Mouse (Mus musculus) gastrocnemius, postnatal 14 days (tissue): ENCODE data around the gene Rph3a. TPM values are rescaled to one million over a fixed set of nuclear protein-coding genes. Genes with fewer than 3 reads are reported as not detected.

Experiments
- DNase-seq: peaks from one replicate; pipeline ENCODE4 v3.0.0; 2021; ENCODE audit warnings: mixed read lengths
- intact Hi-C: fragments of 180-260 bp; cut with DNase I; formaldehyde crosslinking; loops from one replicate; pipeline ENCODE4 v1.15.1; 2025; ENCODE audit warnings: low total_unique reads
- long read RNA-seq, 2 experiments: library from polyadenylated mRNA; stranded (forward); transcript quantifications; one replicate each; pipeline ENCODE4 v2.0.0; 2021
- total RNA-seq, 2 experiments: library from RNA; stranded (reverse); gene quantifications; 2 replicates each; pipeline ENCODE4 v1.2.3; 2021

The Rph3a gene
- under 1 TPM in 1 of 2 experiments, not detected in 1; 0.06 TPM for total RNA-seq
- long read RNA-seq, experiment 1 = 0 reads
- long read RNA-seq, experiment 2 = 0 reads

DNA sequence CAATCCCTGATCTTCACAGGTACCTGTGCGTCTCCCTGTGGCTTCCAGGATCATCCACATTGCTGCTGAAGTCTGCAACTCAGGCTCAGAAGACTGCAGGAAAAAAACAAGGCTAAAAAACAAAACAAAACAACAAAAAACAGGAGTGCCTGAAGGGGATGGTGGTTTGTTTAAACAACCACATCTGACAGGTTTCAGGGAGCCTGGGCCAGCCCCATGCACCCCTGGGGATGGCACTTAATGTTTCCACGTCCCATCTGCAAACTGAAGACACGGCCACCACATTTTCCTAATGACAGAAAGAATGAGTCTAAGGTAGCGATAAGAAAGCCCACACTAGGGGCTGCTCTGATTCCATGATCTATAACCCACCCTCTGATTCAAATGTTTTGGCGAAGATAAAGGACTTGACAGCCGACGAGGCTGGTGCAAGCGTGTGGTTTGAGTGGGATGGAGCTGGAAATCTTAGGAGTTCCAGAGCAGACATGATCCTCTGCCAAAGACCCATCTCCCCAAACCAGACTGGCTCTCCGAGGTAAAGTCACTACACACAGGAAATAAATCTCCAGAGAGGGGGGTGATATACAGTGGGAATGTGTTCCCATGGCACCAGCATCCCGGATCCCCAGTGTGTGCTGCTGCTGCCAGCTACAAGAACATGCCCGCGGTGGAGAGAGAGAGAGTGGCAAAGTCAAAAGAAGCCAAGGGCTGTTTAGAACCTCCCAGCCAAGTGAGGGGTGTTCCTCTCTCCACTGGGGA is at the start of gene Rph3a:
Rph3a (minus strand) TSS at position 282 of the 759 bp plus-strand sequence.
- intact Hi-C loops = no loop called here
- no peak for DNase-seq

DNA sequence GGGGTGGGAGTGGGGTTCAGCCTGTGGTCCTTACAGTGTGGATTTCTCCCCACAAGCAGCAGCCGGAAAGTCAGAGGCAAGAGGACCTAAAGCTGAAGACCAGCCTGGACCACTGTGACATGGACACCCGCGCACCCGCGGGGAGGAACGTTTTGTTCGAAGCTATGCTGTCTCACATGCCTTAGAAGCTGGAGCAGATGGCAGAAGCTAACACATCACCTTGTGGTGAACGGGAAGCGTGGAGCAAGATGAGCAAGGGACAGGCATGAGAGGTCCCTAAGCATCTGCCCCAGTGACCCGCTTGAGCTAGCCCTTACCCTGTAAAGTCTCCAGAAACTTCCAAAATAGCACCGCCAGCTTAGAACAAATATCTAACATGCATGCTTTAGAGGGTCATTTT is 48.4 kb upstream of the Rph3a start:
- no peak for DNase-seq
- intact Hi-C loops = no loop called here

- intact Hi-C loops = no loop called here
- no peak for DNase-seq
Measured at GRCm38 (mm10) chr5:121053886-121054285, 44.0 kb upstream of the Rph3a start.

DNA sequence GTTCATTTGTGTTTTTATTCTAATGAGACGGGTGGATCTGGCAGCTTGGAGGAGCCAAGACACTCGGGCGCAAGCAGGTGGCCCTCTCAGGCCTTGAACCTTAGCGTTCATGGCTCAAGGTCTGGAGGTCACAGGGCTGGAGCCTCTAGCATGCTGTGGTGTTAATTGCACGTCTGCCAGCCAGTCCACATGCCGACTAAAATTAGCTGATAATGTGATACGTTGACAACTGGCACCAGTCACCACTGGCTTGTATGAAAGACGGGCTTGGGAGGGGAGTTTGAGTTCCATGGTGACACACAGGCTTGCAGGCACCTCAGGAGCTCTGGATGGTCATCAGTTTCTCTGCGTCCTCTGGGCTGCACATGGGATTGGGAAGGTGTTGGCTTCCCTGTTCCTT is 31.9 kb upstream of the Rph3a start:
- intact Hi-C loops = no loop called here
- DNase-seq = no peak

- no peak for DNase-seq
- intact Hi-C loops = no loop called here
Measured at GRCm38 (mm10) chr5:121039465-121039864, 29.6 kb upstream of the Rph3a start.

- intact Hi-C loops = no loop called here
- DNase-seq = no peak
Measured at GRCm38 (mm10) chr5:121030161-121030560, 20.3 kb upstream of the Rph3a start.

DNA sequence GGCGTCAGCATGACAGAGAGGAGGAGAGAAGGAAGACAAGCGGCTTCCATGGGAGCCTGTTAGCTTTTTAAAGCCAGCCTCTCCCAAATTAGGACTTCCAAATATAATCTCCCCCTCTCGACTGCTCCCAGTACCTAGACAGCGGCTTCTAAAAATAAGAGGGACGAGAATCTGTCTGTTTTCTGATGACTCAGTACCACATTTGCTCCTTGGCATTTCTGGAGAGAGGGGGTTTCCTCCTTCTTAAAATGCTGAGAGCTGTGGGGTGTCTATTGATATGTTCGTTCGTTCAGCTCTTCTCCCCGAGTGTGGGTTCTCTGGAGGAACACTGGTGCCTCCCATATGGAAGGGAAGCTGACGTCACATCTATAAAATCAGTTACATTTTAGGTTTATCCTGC is 9.6 kb upstream of the Rph3a start:
- DNase-seq = no peak
- intact Hi-C loops = no loop called here

DNA sequence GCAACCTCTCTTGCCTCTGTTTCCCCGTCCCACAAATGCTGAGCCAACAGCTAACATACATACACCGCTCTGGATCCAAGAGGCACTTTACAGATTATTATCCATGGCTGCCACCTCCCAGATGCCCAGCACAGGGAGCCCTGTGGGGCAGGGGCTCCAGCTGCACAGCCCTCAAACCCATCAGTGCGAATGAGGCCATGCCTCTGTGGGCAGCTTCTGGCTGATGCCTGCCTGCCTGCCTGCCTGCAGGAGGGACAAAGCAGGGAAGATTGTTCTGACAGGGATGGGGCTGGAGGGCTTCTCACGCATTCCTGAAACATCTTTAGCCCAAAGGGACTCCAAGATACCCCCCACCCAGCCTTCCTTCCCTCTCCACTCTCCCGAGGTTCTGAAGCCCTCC is 7.8 kb upstream of the Rph3a start:
- no peak for DNase-seq
- intact Hi-C loops = no loop called here

DNA sequence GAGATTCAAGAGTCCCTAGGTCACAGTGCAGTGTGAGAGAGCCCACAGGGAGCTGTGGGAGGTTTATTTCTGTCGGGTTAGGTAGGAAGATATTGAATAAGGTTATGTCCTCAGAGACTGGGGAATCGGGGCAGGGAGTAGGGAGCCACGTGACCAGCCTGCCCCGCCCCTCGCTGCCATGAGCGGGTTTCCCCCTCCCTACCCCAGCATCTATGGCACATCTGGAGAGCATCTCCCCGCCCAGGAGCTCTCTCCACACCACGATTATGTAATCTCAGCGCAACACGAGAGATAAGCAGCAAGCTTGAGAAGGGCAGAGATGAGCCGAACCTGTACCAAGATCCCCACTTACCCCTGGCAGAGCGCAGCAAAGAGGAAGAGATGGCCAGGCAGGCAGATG is 6.5 kb upstream of the Rph3a start:
- intact Hi-C loops = no loop called here
- DNase-seq = no peak

DNA sequence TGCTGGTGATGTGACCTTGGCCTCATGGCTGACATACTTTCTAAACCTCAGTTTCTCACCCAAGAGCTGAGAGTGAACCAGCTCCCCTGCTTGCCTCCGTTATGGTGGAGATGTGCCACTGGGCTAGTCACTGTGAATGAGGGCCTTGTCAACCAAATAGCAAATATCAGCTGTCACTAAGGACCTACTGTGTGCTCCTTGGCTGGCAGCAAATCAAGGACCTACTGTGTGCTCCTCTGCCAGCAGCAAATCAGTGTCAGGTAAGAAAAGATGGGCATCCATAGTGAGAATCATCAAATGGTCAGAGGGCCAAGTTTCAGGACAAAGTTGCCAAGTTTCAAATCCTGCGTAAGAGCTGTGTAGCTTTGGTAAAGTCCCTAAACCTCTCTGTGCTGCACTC is 4.6 kb upstream of the Rph3a start:
- intact Hi-C loops = no loop called here
- no peak for DNase-seq

DNA sequence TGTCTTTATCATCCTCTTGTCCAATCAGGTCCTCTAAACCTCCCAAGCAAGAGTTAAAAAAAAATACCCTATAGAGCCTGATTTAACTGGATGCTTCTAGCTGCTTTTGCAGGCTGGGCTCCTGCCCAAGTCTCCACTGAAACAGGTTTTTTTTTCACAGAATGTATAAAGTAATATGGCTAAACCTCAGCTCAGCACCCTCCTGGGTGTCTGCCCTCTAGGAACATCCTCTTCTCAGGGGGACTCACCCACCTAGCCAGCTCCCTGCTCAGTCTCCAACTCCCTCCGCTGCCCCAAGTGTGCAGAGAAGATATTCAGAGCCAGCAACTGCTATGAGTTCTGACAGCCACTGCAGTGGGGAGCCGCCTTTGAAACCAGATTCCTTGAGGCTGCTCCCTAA is 2.1 kb upstream of the Rph3a start:
- intact Hi-C loops = no loop called here
- no peak for DNase-seq

GRCm38 (mm10) chr5:121009406-121009805 is 486 bp downstream of the Rph3a start:
- intact Hi-C loops = no loop called here

DNA sequence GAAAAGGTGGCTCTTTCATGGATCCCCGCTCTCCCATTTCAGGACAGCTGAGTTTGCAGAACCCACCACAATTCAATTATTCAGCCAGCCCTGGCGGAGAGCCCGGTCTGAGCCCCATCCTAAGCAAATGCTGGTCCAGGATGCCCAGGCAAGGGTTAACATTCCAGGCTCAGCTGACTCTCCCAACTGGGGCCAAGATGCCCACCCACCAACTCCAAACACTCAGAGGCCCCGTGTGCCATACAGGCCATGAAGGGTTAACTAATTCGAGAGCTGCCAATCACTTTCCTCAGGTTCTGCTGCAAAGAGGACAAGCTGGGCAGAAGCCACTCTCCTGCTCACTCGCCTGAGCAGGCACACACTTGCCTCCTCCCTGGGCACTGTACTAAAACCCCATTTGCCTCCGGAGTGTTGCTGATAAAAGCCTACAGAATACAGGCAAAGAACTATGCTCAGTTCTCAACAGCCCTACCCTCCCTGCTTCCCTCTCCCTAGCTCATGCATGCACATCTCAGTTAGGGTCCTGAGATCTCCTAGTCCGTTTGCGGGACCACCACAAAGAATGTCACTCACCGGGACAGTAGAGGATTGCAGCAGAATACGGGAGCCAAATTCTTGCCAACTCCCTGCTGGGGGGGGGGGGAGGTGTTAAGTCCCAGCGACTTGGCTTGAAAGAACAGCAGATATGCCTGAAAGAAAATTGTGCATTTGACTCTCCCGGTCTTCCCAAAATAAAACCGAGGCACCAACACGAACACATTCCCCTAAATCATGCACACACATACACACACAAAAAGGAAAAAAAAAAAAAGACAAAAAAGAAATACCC is 1.3 kb downstream of the Rph3a start:
- no peak for DNase-seq
- intact Hi-C loops = no loop called here

More at GRCm38 (mm10) chr5:121009406-121009805, 486 bp downstream of the Rph3a start:
- peak; percentile 49 for DNase-seq

DNA sequence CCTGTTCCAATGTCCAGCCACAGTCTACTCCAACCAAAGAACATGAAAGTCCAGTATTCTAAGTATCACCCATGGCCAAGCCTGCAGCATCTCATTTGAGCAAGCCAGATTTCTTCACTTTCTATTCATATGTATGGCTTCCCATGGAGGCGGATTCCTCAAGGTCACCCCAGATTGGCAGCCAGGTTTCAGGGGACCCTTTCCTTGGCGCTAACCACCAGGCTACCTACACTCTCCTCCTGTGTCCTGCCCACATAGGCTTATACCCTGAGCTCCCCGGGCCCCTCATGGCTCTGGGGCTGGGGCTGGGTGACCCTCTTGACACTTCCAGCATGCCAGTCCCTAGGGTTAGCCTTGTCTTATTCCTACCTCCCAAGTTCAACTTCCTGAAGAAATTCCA is 2.3 kb downstream of the Rph3a start:
- intact Hi-C loops = no loop called here
- no peak for DNase-seq

DNA sequence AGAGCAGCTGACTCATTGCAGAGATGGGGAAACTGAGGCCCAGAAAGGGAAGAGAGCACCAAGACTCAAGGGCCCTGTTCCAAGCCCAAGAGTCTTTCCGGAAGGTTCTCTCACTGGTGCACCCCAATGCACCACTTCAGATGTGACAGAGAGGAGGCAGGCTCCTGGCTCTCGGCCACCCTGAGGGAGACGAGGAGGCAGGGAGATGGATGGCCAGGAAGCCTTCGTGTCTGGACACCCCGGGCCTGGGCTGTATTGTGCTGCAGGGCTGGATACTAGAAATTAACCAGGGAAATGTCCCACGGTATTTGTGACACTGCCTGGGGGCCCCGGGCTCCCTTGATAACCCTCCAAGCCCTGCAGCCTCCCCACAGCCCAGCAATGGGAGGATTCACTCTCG is 2.8 kb downstream of the Rph3a start:
- no peak for DNase-seq
- intact Hi-C loops = no loop called here

- DNase-seq = no peak
Measured at GRCm38 (mm10) chr5:121006176-121006575, 3.7 kb downstream of the Rph3a start.

GRCm38 (mm10) chr5:121003781-121004180 is 6.1 kb downstream of the Rph3a start:
- intact Hi-C loops = no loop called here
- DNase-seq = no peak

More at GRCm38 (mm10) chr5:121006176-121006575, 3.7 kb downstream of the Rph3a start:
- intact Hi-C loops = no loop called here

DNA sequence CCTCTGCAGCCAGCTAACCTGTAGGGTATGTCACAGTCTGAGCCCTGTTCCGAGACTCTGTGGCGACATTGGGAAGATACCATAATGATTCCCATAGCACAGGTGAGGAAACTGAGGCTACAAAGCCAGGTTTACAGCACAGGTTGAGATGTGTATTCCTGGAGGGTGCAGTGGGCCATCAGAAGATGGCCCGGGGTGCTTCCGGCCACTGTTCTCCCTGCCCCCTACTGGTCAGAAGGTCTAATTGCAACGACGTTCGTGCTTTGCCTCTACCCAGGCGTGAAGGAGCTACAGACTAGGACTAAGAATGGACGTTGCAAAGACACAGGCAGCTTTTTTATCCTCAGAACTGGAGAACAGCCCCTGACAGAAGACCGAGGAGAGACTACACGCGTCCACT is 10.3 kb downstream of the Rph3a start:
- DNase-seq = no peak
- intact Hi-C loops = no loop called here

DNA sequence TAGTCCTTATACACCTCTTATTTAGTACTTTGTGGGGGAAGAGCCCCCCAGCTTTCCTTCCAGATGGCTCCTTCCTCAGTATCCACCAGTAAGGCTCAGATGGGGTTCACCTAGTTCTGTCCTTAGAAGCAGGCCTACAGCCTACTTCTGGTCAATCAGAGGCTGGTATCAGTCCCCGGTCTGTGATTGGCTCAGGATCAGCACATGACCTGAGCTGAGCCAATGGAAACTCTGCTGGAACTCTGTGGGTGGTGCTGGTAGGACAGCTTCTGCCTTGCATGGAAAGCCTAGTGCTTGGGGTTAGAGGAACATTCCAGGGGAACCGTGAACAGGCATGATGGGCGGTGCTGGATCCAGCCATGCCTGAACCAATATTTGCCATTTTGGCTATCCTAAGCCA is 21.5 kb downstream of the Rph3a start:
- intact Hi-C loops = no loop called here
- DNase-seq = no peak

GRCm38 (mm10) chr5:120983029-120983428 is 26.9 kb downstream of the Rph3a start:
- no peak for DNase-seq
- intact Hi-C loops = no loop called here

- no peak for DNase-seq
- intact Hi-C loops = no loop called here
Measured at GRCm38 (mm10) chr5:120981211-120981610, 28.7 kb downstream of the Rph3a start.
